7 mouse cellular contexts compared by ENCODE assay signal in genomic region chr1:186705915-186706248, GRCm38 (mm10). TPM values are rescaled to one million over a fixed set of nuclear protein-coding genes. Genes with fewer than 3 reads are reported as not detected.
DNase-seq lines count a peak whose midpoint lies in the region; ATAC-seq lines count a peak whose summit lies in the region.

Gene Tgfb2 (minus strand): TSS chr1:186705989.

- DNase-seq in thymus, postnatal 4 days: peak; percentile 15
- no peak for DNase-seq in thymus, postnatal 10 days (ENCODE audit: low spot score in 2 of 2)
- DNase-seq in embryonic facial prominence, embryonic 14.5 days (ENCODE audit: low spot score): peak; percentile 83
- peak; percentile 68 for DNase-seq in limb, embryonic 10.5 days (ENCODE audit: low spot score)

- H3K9ac ChIP-seq in embryonic facial prominence, embryonic 14.5 days (ENCODE audit: low read depth, low read length): peak within 1 kb of the TSS; percentile 92
- peak within 1 kb of the TSS; percentile 91 for H3K9ac ChIP-seq in heart, embryonic 14.5 days (ENCODE audit: low read length)
- H3K9ac ChIP-seq in midbrain, embryonic 16.5 days (ENCODE audit: low read depth, low read length): peak within 1 kb of the TSS; percentile 69

- peaks cover 8% of the 10 kb centered on the region; the same call in 1 of the 2 replicates for H3K4me1 ChIP-seq in embryonic facial prominence, embryonic 14.5 days (ENCODE audit: control insufficient read depth, insufficient read depth, low read length)
- H3K4me1 ChIP-seq in heart, embryonic 14.5 days (ENCODE audit: control insufficient read depth in 2 of 2, insufficient read depth in 2 of 2, low read length in 2 of 2): peaks cover 2 to 18% of the 10 kb centered on the region in 2 experiments; a peak in 3 of 4 replicates
- peaks cover 36% of the 10 kb centered on the region for H3K4me1 ChIP-seq in limb, embryonic 10.5 days
- peaks cover 14% of the 10 kb centered on the region for H3K4me1 ChIP-seq in midbrain, embryonic 16.5 days (ENCODE audit: control insufficient read depth, insufficient read depth, low read length)

- peak within 1 kb of the TSS; percentile 87 for H3K4me2 ChIP-seq in embryonic facial prominence, embryonic 14.5 days (ENCODE audit: low read depth, low read length)
- peak within 1 kb of the TSS; percentile 76 for H3K4me2 ChIP-seq in heart, embryonic 14.5 days (ENCODE audit: low read length)
- H3K4me2 ChIP-seq in midbrain, embryonic 16.5 days (ENCODE audit: low read length): peak within 1 kb of the TSS; percentile 79

- no peaks in the 10 kb centered on the region for H3K9me3 ChIP-seq in embryonic facial prominence, embryonic 14.5 days (ENCODE audit: control insufficient read depth, low read length)
- H3K9me3 ChIP-seq in heart, embryonic 14.5 days (ENCODE audit: control insufficient read depth, low read length): no peaks in the 10 kb centered on the region
- no peaks in the 10 kb centered on the region for H3K9me3 ChIP-seq in limb, embryonic 10.5 days (replicated peaks)
- no peaks in the 10 kb centered on the region for H3K9me3 ChIP-seq in midbrain, embryonic 16.5 days (replicated peaks; ENCODE audit: control insufficient read depth, low read length, poor library complexity, severe bottlenecking)

- no peaks in the 10 kb centered on the region for H3K36me3 ChIP-seq in embryonic facial prominence, embryonic 14.5 days (ENCODE audit: control insufficient read depth, insufficient read depth, low read length)
- H3K36me3 ChIP-seq in heart, embryonic 14.5 days (ENCODE audit: control insufficient read depth, insufficient read depth, low read length): 0 out of 2 replicates have a peak, but pooled peaks cover 4% of the 10 kb centered on the region
- H3K36me3 ChIP-seq in limb, embryonic 10.5 days: peaks cover 11% of the 10 kb centered on the region
- H3K36me3 ChIP-seq in midbrain, embryonic 16.5 days (ENCODE audit: control insufficient read depth, insufficient read depth, low read length): no peaks in the 10 kb centered on the region

- peak; percentile 15 for ATAC-seq in embryonic facial prominence, embryonic 14.5 days (ENCODE audit: low read depth)
- ATAC-seq in heart, embryonic 14.5 days (ENCODE audit: insufficient number of reproducible peaks, insufficient read depth, low FRiP score, low read depth): no peak
- peak; percentile 58 for ATAC-seq in midbrain, embryonic 16.5 days
- ATAC-seq in activated CD4-positive, CD25-positive, alpha-beta regulatory T cell, adult 4 months: no peak

- peak within 1 kb of the TSS; percentile 92 for H3K27ac ChIP-seq in embryonic facial prominence, embryonic 14.5 days (replicated peaks; ENCODE audit: low read depth, low read length)
- peak within 1 kb of the TSS; percentile 75 to 92 for H3K27ac ChIP-seq in heart, embryonic 14.5 days (replicated peaks in 1 of 2; ENCODE audit: control insufficient read depth in 1 of 2, insufficient read depth in 1 of 2, low read depth in 2 of 2, low read length in 2 of 2)
- H3K27ac ChIP-seq in limb, embryonic 10.5 days: peak within 1 kb of the TSS; percentile 93
- peak within 1 kb of the TSS; percentile 47 for H3K27ac ChIP-seq in midbrain, embryonic 16.5 days (ENCODE audit: low read length)

- H3K27me3 ChIP-seq in embryonic facial prominence, embryonic 14.5 days (replicated peaks; ENCODE audit: control insufficient read depth, insufficient read depth, low read length): no peaks in the 10 kb centered on the region
- no peaks in the 10 kb centered on the region for H3K27me3 ChIP-seq in heart, embryonic 14.5 days (ENCODE audit: control insufficient read depth, insufficient read depth, low read length)
- H3K27me3 ChIP-seq in limb, embryonic 10.5 days (ENCODE audit: low read depth, poor library complexity, severe bottlenecking): no peaks in the 10 kb centered on the region
- H3K27me3 ChIP-seq in midbrain, embryonic 16.5 days (ENCODE audit: control insufficient read depth, insufficient read depth, low read depth, low read length): peaks cover 7% of the 10 kb centered on the region

- 2% methylated on average over 10 of the region's 12 CpGs for WGBS in embryonic facial prominence, embryonic 14.5 days
- 2% methylated on average over 12 of the region's 12 CpGs for WGBS in heart, embryonic 14.5 days
- 2% methylated on average over 12 of the region's 12 CpGs for WGBS in limb, embryonic 10.5 days
- WGBS in midbrain, embryonic 16.5 days: 0% methylated on average over 12 of the region's 12 CpGs

- H3K4me3 ChIP-seq in embryonic facial prominence, embryonic 14.5 days (ENCODE audit: low read depth, low read length): peak within 1 kb of the TSS; percentile 58
- peak within 1 kb of the TSS; percentile 63 to 66 for H3K4me3 ChIP-seq in heart, embryonic 14.5 days (ENCODE audit: control insufficient read depth in 1 of 2, insufficient read depth in 1 of 2, low read depth in 1 of 2, low read length in 2 of 2)
- H3K4me3 ChIP-seq in limb, embryonic 10.5 days: peak within 1 kb of the TSS; percentile 77
- H3K4me3 ChIP-seq in midbrain, embryonic 16.5 days (ENCODE audit: low read depth, low read length): peak within 1 kb of the TSS; percentile 60

RNA-seq across cellular contexts. Expression of gene Tgfb2, which starts in this region (rescaled TPM):
- 47.8 and 67.6 TPM in 2 replicates for polyA plus RNA-seq in embryonic facial prominence, embryonic 14.5 days (2014; fragmentation: Nextera tagmentation; extraction: Ambion mirVana)
- 50.0 and 50.5 TPM in 2 replicates for polyA plus RNA-seq in heart, embryonic 14.5 days (2014; fragmentation: Nextera tagmentation; extraction: Ambion mirVana)
- polyA plus RNA-seq in limb, embryonic 10.5 days (2016; fragmentation: Nextera tagmentation; extraction: Ambion mirVana): 21.8 and 39.7 TPM in 2 replicates
- 14.8 and 20.1 TPM in 2 replicates for polyA plus RNA-seq in midbrain, embryonic 16.5 days (2015; fragmentation: Nextera tagmentation; extraction: Ambion mirVana)
- polyA plus RNA-seq in activated CD4-positive, CD25-positive, alpha-beta regulatory T cell, adult 4 months (2017; shearing (Covaris generic)): under 1 TPM in 1 of 2 experiments, not detected in 1; 0.13 TPM

Comparison
In these comparisons a context has a peak if more than half of its experiments do, and no peak if none do; other contexts are left out.
1. RNA of gene Tgfb2 (polyA plus RNA-seq): 50.0 to 50.5 TPM in heart, embryonic 14.5 days, 47.8 to 67.6 TPM in embryonic facial prominence, embryonic 14.5 days, 21.8 to 39.7 TPM in limb, embryonic 10.5 days and 14.8 to 20.1 TPM in midbrain, embryonic 16.5 days; 0.13 TPM in activated CD4-positive, CD25-positive, alpha-beta regulatory T cell, adult 4 months; every median in the first group is over 10 times any median in the second.
2. DNase-seq: peak in thymus, postnatal 4 days (single experiment), embryonic facial prominence, embryonic 14.5 days (single experiment) and limb, embryonic 10.5 days (single experiment); none in thymus, postnatal 10 days (0 of 2).
3. ATAC-seq: peak in embryonic facial prominence, embryonic 14.5 days (single experiment) and midbrain, embryonic 16.5 days (single experiment); none in heart, embryonic 14.5 days (single experiment) and activated CD4-positive, CD25-positive, alpha-beta regulatory T cell, adult 4 months (single experiment).
4. Peak in every context shown above with its lines, with median percentiles within 50 percentile points of each other: H3K27ac ChIP-seq, H3K4me2 ChIP-seq, H3K4me3 ChIP-seq and H3K9ac ChIP-seq.